Mouse (Mus musculus) CD4-positive helper T cell, adult 2 months (primary cell): Measurements from ENCODE around the gene Ctss.
A peak's percentile ranks its signal among the peaks of the same experiment; 100 is the strongest.

Experiments
- DNase-seq: peaks from one replicate; pipeline ENCODE4 v3.0.0-alpha.2; 2012; ENCODE audit warnings: low read depth, missing footprints, low spot score

The Ctss gene

GRCm38 (mm10) chr3:95526622-95527211 lies at the start of gene Ctss:
Gene Ctss (plus strand): TSS chr3:95526786.
- peak; percentile 71 for DNase-seq

- no peak for DNase-seq
These were observed 47.6 kb upstream of the Ctss start for GRCm38 (mm10) chr3:95478966-95479365.

- DNase-seq = no peak
These were observed 40.2 kb upstream of the Ctss start for GRCm38 (mm10) chr3:95486421-95486820.

- DNase-seq = no peak
These were observed 37.9 kb upstream of the Ctss start for GRCm38 (mm10) chr3:95488679-95489078.

- DNase-seq = no peak
These were observed 36.3 kb upstream of the Ctss start for GRCm38 (mm10) chr3:95490238-95490637.

- peak; percentile 30 for DNase-seq
These were observed 32.2 kb upstream of the Ctss start for GRCm38 (mm10) chr3:95494342-95494741.

- DNase-seq = no peak
These were observed 28.4 kb upstream of the Ctss start for GRCm38 (mm10) chr3:95498229-95498628.

GRCm38 (mm10) chr3:95499024-95499423 lies 27.6 kb upstream of the Ctss start, which contains the start of gene Ctsk:
Gene Ctsk (plus strand): TSS chr3:95499256.
- no peak for DNase-seq

- DNase-seq = no peak
These were observed 27.0 kb upstream of the Ctss start for GRCm38 (mm10) chr3:95499496-95500140.

GRCm38 (mm10) chr3:95502312-95502711 lies 24.3 kb upstream of the Ctss start:
- DNase-seq = no peak

- no peak for DNase-seq
These were observed 17.2 kb upstream of the Ctss start for GRCm38 (mm10) chr3:95509348-95509747.

GRCm38 (mm10) chr3:95511611-95512180 lies 14.9 kb upstream of the Ctss start:
- DNase-seq = peak; percentile 82

- no peak for DNase-seq
These were observed 10.0 kb upstream of the Ctss start for GRCm38 (mm10) chr3:95516614-95517041.

GRCm38 (mm10) chr3:95517493-95517898 lies 9.1 kb upstream of the Ctss start:
- DNase-seq = peak; percentile 74

GRCm38 (mm10) chr3:95518891-95519290 lies 7.7 kb upstream of the Ctss start:
- DNase-seq = no peak

- no peak for DNase-seq
These were observed 7.3 kb upstream of the Ctss start for GRCm38 (mm10) chr3:95519315-95519714.

- DNase-seq = no peak
These were observed 6.5 kb upstream of the Ctss start for GRCm38 (mm10) chr3:95520100-95520499.

- DNase-seq = no peak
These were observed 5.4 kb upstream of the Ctss start for GRCm38 (mm10) chr3:95521168-95521567.

GRCm38 (mm10) chr3:95523662-95524061 lies 2.9 kb upstream of the Ctss start:
- peak; percentile 84 for DNase-seq

- DNase-seq = no peak
These were observed 1.9 kb upstream of the Ctss start for GRCm38 (mm10) chr3:95524673-95525072.

- DNase-seq = no peak
These were observed 475 bp upstream of the Ctss start for GRCm38 (mm10) chr3:95526111-95526510.

GRCm38 (mm10) chr3:95529814-95530213 lies 3.2 kb downstream of the Ctss start:
- DNase-seq = no peak

GRCm38 (mm10) chr3:95531025-95531424 lies 4.4 kb downstream of the Ctss start:
- no peak for DNase-seq
